Mouse (Mus musculus) erythroblast, embryonic 14.5 days (primary cell): ENCODE measurements around the gene Hsd17b12.

Experiments used
- GATA1 ChIP-seq: IDR thresholded peaks from 2 replicates; pipeline ENCODE4 v1.6.1; 2012; ENCODE audit warnings: low read length, inconsistent platforms, mixed read lengths
- TAL1 ChIP-seq: IDR thresholded peaks from 3 replicates; pipeline ENCODE4 v1.6.1; 2012; ENCODE audit warnings: low read length, inconsistent platforms, mixed read lengths

- TF ChIP-seq GATA1, result no peak
- no peak for TF ChIP-seq TAL1
Observed at GRCm38 (mm10) chr2:94157051-94157450, 713 bp downstream of the Hsd17b12 start.
